Mouse (Mus musculus) kidney, adult 8-10 months (tissue): ENCODE data around the gene Myo1e.

Experiments used
- DNase-seq, 2 experiments: peaks; one replicate each; pipeline ENCODE4 v3.0.0; 2022

Gene Myo1e

GRCm38 (mm10) chr9:70296916-70297315 is 89.8 kb downstream of the Myo1e start:
- no peak for DNase-seq

- no peak for DNase-seq
Measured at GRCm38 (mm10) chr9:70298221-70298620, 91.1 kb downstream of the Myo1e start.

- DNase-seq = no peak
Measured at GRCm38 (mm10) chr9:70300705-70301104, 93.6 kb downstream of the Myo1e start.

GRCm38 (mm10) chr9:70301598-70301997 is 94.4 kb downstream of the Myo1e start:
- no peak for DNase-seq

DNA sequence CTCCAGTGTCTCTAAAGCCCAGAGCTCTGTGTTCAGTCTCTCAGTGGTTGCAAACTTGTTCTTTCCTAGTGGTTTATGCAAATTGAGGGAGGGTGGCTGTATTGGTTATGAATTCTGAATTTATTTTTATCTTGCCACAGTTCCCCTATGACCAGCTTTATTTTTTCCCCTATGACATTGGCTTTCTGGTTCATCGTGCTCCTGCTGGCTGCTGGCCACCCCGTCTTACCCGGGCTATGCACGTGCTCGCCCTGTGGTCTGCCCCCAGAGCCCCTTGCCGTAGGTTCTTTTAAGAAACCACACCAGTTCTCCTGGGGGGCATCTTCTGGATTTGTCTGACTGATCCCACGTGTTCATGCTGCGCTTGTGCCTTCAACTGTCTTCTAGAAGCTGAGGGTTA is 97.8 kb downstream of the Myo1e start:
- no peak for DNase-seq

GRCm38 (mm10) chr9:70310046-70310445 is 102.9 kb downstream of the Myo1e start:
- DNase-seq = no peak

- no peak for DNase-seq
Measured at GRCm38 (mm10) chr9:70314019-70314418, 106.9 kb downstream of the Myo1e start.

DNA sequence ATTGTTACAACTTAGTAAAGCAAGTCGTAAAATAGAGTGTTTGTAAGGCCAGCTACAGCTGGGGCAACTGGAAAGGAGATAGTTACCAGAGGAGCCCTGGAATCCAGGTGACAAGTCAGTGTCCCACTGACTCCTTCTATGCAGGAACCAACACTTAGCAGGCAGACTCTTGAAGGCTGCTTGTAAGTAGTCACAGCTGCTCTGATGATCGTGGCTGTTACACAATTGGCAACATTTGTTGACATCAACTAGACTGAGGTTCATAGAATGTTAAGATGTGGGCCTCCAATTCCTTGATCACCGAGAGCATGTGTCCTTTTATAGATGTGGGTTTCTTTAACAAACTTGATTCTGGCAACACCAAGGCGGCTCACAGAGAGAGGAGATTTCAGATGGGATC is 108.0 kb downstream of the Myo1e start:
- no peak for DNase-seq

DNA sequence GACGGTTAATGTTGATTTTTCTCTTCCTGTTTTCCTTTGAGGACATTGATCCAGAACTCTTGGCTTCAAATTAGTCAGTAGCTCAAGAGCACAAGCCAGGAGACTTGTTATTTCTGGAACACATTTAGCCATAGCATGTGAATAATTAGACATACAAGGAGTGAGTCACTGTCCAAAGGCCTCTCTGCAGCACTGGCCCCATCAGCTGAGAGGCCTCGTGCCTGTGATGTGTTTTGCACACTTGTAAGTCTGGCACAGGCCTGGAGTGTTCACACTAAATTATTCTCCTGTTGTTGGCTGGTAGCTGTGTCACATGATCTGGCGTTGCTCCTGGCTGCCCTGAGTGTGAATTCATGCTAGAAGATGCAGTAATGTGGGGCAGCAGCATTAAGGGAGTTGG is 111.5 kb downstream of the Myo1e start:
- peak; percentile 63 to 70 for DNase-seq

- DNase-seq = no peak
Measured at GRCm38 (mm10) chr9:70324336-70324735, 117.2 kb downstream of the Myo1e start.

GRCm38 (mm10) chr9:70325880-70326595 is 118.9 kb downstream of the Myo1e start:
- DNase-seq = no peak

DNA sequence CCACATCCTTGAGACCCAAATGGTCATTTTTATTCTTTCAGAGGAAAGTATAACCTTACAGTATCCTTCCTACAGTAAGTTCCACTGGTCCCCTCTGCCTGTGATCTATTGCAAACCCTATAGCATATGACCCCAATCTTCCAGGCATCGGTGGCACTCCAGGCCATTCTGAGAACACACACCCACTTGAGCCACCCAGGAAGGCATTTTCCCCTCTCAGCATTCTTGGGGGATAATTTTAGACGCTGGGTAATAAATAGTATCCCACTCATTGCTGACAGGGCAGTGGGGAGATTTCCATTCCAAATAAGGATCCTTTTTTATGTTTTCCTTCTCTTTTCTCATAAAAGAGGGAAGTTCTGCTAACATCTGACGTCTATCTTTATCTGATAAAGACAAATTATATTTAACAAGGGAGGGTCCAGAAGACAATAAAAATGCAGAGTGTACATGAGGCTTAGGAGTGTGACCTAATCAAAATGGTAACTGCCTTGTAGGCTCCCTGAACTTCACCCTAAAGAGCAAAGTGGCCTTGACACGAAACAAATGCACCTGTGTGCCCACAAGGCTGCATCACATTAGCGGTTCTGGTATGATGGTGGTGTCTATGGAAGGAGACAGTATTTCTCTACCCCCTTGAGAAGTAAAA is 121.2 kb downstream of the Myo1e start:
- DNase-seq = no peak

DNA sequence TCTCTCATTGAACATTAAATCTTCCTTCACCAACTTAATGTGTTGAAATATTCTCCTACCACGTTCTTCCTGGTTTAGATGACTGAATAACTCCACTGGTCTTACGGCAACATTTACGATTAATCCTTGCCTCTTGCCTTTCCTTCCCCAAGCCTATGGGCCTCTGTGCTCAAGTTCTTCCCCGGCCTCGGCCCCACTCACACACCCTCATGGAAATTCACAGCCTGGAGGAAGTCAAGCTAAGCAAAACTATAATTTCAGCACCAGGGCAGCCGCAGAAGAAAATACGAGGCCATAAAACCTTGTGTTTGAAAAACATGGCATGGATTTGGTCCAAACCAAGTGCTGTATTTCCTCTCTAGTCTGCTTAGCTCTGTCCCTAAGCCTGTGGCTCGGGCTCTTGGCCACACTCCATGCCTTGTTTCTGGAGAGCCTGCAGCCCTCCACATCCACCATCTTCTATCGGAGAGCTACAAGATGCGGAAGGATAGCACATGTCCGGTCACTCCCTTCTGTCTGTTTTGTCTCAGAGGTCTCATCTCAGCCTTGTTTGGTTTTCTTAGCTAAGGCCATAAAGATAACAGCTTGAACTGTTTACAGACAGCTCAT is 124.7 kb downstream of the Myo1e start:
- DNase-seq = peak in 1 of 2 experiments; percentile 15

- no peak for DNase-seq
Measured at GRCm38 (mm10) chr9:70338391-70338790, 131.2 kb downstream of the Myo1e start.

- DNase-seq = no peak
Measured at GRCm38 (mm10) chr9:70338894-70339293, 131.7 kb downstream of the Myo1e start.

DNA sequence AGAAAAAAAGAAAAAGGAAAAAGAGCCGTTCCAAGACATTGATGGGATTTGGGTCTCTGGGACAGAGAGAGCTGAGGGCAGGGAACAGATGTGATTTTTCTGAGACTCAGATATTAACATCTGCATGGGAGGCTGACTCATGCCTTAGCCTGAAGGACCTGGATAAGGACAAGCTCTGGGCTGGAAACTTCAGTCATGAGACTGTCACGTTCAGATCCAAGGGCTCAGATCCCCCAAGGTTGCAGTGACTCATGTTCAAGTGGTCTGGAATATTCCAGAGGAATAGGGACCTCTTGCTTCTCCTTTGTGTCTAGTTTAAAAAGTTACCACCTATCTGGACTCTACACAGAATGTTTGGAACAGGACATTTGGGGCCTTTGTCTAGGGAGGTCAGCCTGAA is 142.1 kb downstream of the Myo1e start:
- no peak for DNase-seq

DNA sequence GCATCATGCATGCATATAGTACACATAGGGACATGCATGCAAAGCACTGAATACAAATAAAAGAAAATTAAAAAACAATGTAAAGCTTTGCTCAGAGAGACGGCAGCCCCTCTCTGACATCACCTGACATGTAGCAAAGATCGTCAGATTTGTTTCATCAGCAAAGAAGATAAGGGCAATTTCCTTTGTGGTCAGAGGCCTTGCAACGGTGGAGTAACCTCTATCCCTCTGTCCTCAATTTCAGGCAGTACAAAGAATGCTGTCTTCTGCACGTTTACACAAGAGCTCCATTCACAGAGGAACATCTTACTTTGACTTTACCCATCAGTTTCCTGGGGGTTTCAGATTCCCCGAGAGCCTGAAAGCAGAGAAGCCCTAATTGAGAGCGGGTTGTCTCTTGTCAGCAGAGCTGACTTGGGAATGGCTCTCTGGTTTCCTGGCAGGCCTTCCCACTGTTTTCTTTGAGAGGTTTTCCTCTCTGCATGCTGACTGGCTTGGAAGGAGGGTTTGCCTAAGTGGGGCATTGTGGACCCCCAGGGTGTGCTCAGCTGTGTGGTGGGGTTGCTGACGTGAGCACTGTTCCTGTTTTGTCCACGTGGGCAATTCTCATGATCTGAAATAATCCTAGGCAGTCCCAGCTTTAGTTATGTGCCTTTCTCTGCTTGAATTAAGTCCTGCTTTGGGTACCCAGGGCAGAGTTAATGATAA is 144.6 kb downstream of the Myo1e start:
- no peak for DNase-seq

GRCm38 (mm10) chr9:70356254-70356653 is 149.1 kb downstream of the Myo1e start:
- DNase-seq = no peak

- DNase-seq = no peak
Measured at GRCm38 (mm10) chr9:70359402-70360131, 152.4 kb downstream of the Myo1e start.

- DNase-seq = no peak
Measured at GRCm38 (mm10) chr9:70364741-70365140, 157.6 kb downstream of the Myo1e start.

GRCm38 (mm10) chr9:70365915-70366314 is 158.8 kb downstream of the Myo1e start:
- DNase-seq = no peak

DNA sequence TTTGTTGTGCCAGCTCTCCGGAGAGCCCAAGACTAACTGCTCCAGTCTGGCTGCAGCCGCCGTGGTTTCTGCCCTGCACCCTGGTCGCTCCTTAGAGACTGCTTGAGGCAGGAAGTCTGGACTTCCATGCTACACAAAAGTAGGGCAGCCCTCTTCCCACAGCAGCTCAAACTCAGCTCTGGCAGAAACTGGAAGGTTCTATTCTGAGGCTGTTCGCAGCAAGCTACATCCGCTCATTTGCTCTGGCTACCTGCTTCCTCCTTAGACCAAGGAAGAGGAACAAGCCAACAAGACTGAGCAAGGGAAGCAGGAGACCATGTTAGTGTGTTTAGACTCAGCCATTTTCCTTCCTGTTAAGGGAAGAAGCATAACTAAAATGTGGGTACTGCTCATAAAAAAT is 159.7 kb downstream of the Myo1e start:
- no peak for DNase-seq

DNA sequence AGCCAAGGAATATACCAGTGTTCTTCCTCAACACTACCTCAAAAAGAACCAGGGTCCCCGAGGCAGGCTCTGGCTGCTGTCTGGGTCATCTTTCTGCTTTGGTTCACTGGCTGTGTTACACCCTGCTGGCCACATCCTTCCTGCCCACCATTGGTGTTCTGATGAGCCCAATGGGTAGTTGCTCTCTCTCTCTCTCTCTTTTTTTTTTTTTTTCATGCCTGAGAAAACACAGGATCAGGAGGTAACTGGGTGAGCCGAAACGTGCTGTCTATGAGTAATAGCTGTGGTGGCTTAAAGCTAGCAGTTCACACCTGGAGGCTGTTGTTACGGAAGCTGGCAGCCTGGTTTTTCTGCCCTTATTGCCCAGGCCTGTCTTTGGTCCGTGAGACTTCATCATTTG is 164.5 kb downstream of the Myo1e start:
- no peak for DNase-seq
